Mouse (Mus musculus): ENCODE data around the gene Hoxa5. TPM values are rescaled to one million over a fixed set of nuclear protein-coding genes. Genes with fewer than 3 reads are reported as not detected.

Gene Hoxa5
- polyA plus RNA-seq, 2 experiments from 2014 or later: not detected

GRCm38 (mm10) chr6:52213119-52213986 lies 9.0 kb upstream of the Hoxa5 start, which contains the start of the genes Hoxa3 and Gm28308:
Gene Hoxa3, minus strand, starts transcription at chr6:52213336.
Gene Gm28308, minus strand, starts transcription at chr6:52213339.
- ATAC-seq: no peak

GRCm38 (mm10) chr6:52212556-52213118 lies 8.2 kb upstream of the Hoxa5 start:
- ATAC-seq: peak; percentile 7

GRCm38 (mm10) chr6:52211961-52212360 lies 7.6 kb upstream of the Hoxa5 start:
- ATAC-seq: peak; percentile 17

GRCm38 (mm10) chr6:52211170-52211935 lies 7.0 kb upstream of the Hoxa5 start:
- ATAC-seq: peak; percentile 79

- ATAC-seq: no peak
Observed at GRCm38 (mm10) chr6:52209685-52210046, 5.3 kb upstream of the Hoxa5 start.

- no peak for ATAC-seq
Observed at GRCm38 (mm10) chr6:52208868-52209684, 4.7 kb upstream of the Hoxa5 start.

GRCm38 (mm10) chr6:52208072-52208867 lies 3.9 kb upstream of the Hoxa5 start, which contains the start of gene Hoxa6:
Gene Hoxa6, minus strand, starts transcription at chr6:52208722.
- ATAC-seq: no peak

GRCm38 (mm10) chr6:52207684-52207976 lies 3.2 kb upstream of the Hoxa5 start:
- no peak for ATAC-seq

GRCm38 (mm10) chr6:52206882-52207683 lies 2.7 kb upstream of the Hoxa5 start:
- no peak for ATAC-seq

- no peak for ATAC-seq
Observed at GRCm38 (mm10) chr6:52205638-52206621, 1.5 kb upstream of the Hoxa5 start.

- ATAC-seq: no peak
Observed at GRCm38 (mm10) chr6:52205221-52205620, 834 bp upstream of the Hoxa5 start.

GRCm38 (mm10) chr6:52203371-52204049 lies 877 bp downstream of the Hoxa5 start:
- ATAC-seq: no peak

GRCm38 (mm10) chr6:52203121-52203370 lies 1.3 kb downstream of the Hoxa5 start:
- ATAC-seq: no peak

GRCm38 (mm10) chr6:52202362-52203120 lies 1.8 kb downstream of the Hoxa5 start:
- ATAC-seq: no peak

GRCm38 (mm10) chr6:52201269-52201668 lies 3.1 kb downstream of the Hoxa5 start:
- no peak for ATAC-seq

GRCm38 (mm10) chr6:52200751-52201250 lies 3.6 kb downstream of the Hoxa5 start:
- ATAC-seq: no peak

GRCm38 (mm10) chr6:52200073-52200750 lies 4.2 kb downstream of the Hoxa5 start:
- ATAC-seq: no peak

- no peak for ATAC-seq
Observed at GRCm38 (mm10) chr6:52197271-52197670, 7.1 kb downstream of the Hoxa5 start.
